ENCODE assay signal across 11 mouse cellular contexts in the genomic region with DNA sequence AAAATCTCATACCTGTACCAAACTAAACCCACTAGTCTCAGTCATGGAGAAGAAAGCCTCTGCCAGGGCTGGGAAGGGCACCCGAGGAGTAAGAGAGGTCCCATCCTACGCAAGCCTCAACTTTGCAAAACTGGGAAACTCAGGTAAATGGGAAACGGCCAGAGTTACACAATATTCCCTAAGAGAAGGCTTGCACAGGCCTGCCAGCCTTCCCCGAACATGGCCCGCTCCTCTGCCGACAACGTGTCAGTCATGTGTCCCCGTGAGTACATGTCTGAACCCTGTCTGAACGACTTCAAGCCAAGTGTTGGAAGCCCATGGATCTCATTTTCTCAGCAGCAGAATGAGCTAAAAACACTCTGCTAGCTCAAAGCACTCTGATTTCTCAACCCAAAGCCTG. TPM values are rescaled to one million over a fixed set of nuclear protein-coding genes. Genes with fewer than 3 reads are reported as not detected.
DNase-seq lines count a peak whose midpoint lies in the region; ATAC-seq and TF ChIP-seq lines count a peak whose summit lies in the region.
"Had no signal": no experiment of that assay in that cellular context is flagged by ENCODE, and none has a peak within 500 bp of the region (broad histone marks: within the 10 kb centered on the region; RNA-seq: fewer than 3 reads in every experiment).

No protein-coding gene starts in this region.

- H3K9ac ChIP-seq in neural tube, embryonic 11.5 days (ENCODE audit: low read length), result no peak overlapping the region
- H3K9ac ChIP-seq in liver, embryonic 15.5 days, result 0 out of 2 replicates have a peak overlapping the region, but pooled peaks have one; percentile 10
- H3K9ac ChIP-seq in stomach, postnatal 0 days (ENCODE audit: low read length), result no peak overlapping the region

- H3K27me3 ChIP-seq in neural tube, embryonic 11.5 days (ENCODE audit: control insufficient read depth, insufficient read depth, low read length), result no peaks in the 10 kb centered on the region
- peaks cover 9% of the 10 kb centered on the region; the same call in 1 of the 2 replicates for H3K27me3 ChIP-seq in liver, embryonic 15.5 days
- no peaks in the 10 kb centered on the region for H3K27me3 ChIP-seq in stomach, postnatal 0 days (ENCODE audit: control insufficient read depth, insufficient read depth, low read length)

- 90% methylated on average over 9 of the region's 9 CpGs for WGBS in neural tube, embryonic 11.5 days
- WGBS in liver, embryonic 15.5 days (ENCODE audit: insufficient replicate concordance), result 77% methylated on average over 9 of the region's 9 CpGs
- 72% methylated on average over 9 of the region's 9 CpGs for WGBS in stomach, postnatal 0 days

- H3K4me1 ChIP-seq in neural tube, embryonic 11.5 days (ENCODE audit: control insufficient read depth, insufficient read depth, low read length), result peaks cover 8% of the 10 kb centered on the region
- peaks cover 46% of the 10 kb centered on the region for H3K4me1 ChIP-seq in liver, embryonic 15.5 days (replicated peaks)
- no peaks in the 10 kb centered on the region for H3K4me1 ChIP-seq in stomach, postnatal 0 days (replicated peaks; ENCODE audit: control insufficient read depth, insufficient read depth)

- no peak for TF ChIP-seq CTCF in gastrocnemius, adult 2 months (IDR thresholded peaks at IDR 0.05)
- no peak for TF ChIP-seq CTCF in stomach, postnatal 0 days (IDR thresholded peaks at IDR 0.05; ENCODE audit: low read depth)

- no peak for ATAC-seq in neural tube, embryonic 11.5 days (ENCODE audit: insufficient read depth, low FRiP score, low TSS enrichment)
- no peak for ATAC-seq in liver, embryonic 15.5 days (ENCODE audit: insufficient read depth)
- no peak for ATAC-seq in stomach, postnatal 0 days (ENCODE audit: low FRiP score, low TSS enrichment)

- intact Hi-C loops in gastrocnemius, adult 2 months (cut with DNase I), result no loop called here

- H3K4me2 ChIP-seq in neural tube, embryonic 11.5 days (ENCODE audit: low read depth), result peak overlapping the region; percentile 57; the same call in 1 of the 2 replicates
- H3K4me2 ChIP-seq in liver, embryonic 15.5 days, result peak overlapping the region; percentile 97
- peak overlapping the region; percentile 65 for H3K4me2 ChIP-seq in stomach, postnatal 0 days (replicated peaks; ENCODE audit: low read depth)

- no peak overlapping the region; the same call in 1 of the 2 replicates for H3K4me3 ChIP-seq in gastrocnemius, adult 2 months
- H3K4me3 ChIP-seq in neural tube, embryonic 11.5 days (ENCODE audit: low read depth, low read length), result no peak overlapping the region
- peak overlapping the region; percentile 94 for H3K4me3 ChIP-seq in liver, embryonic 15.5 days (replicated peaks)
- no peak overlapping the region for H3K4me3 ChIP-seq in stomach, postnatal 0 days (ENCODE audit: low read depth, low read length)

- 0 out of 2 replicates have a peak overlapping the region, but pooled peaks have one; percentile 16 for H3K27ac ChIP-seq in gastrocnemius, adult 2 months
- H3K27ac ChIP-seq in neural tube, embryonic 11.5 days (ENCODE audit: low read depth, low read length), result no peak overlapping the region
- peak overlapping the region; percentile 29 for H3K27ac ChIP-seq in liver, embryonic 15.5 days (replicated peaks)
- peak overlapping the region; percentile 45; the same call in 1 of the 2 replicates for H3K27ac ChIP-seq in stomach, postnatal 0 days (replicated peaks)

- H3K36me3 ChIP-seq in neural tube, embryonic 11.5 days (ENCODE audit: control insufficient read depth, insufficient read depth, low read length), result peaks cover 10% of the 10 kb centered on the region
- H3K36me3 ChIP-seq in liver, embryonic 15.5 days (replicated peaks), result peaks cover 41% of the 10 kb centered on the region
- H3K36me3 ChIP-seq in stomach, postnatal 0 days (ENCODE audit: control insufficient read depth, insufficient read depth, low read length), result peaks cover 13% of the 10 kb centered on the region; the same call in 1 of the 2 replicates

- H3K9me3 ChIP-seq in neural tube, embryonic 11.5 days (ENCODE audit: control insufficient read depth, low read length), result no peaks in the 10 kb centered on the region
- no peaks in the 10 kb centered on the region for H3K9me3 ChIP-seq in liver, embryonic 15.5 days (replicated peaks)
- H3K9me3 ChIP-seq in stomach, postnatal 0 days (ENCODE audit: control insufficient read depth, low read length), result no peaks in the 10 kb centered on the region

- no peak for DNase-seq in gastrocnemius, adult 2 months
- no peak for DNase-seq in gastrocnemius, adult 8-10 months (ENCODE audit: low spot score in 2 of 2)
- DNase-seq in neural tube, embryonic 11.5 days (ENCODE audit: low spot score), result no peak
- no peak for DNase-seq in neural tube, embryonic 10.5 days (ENCODE audit: extremely low spot score, low spot score)
- no peak for DNase-seq in stomach, postnatal 0 days (ENCODE audit: low spot score)
- no peak for DNase-seq in T-cell, adult 2 months (ENCODE audit: low spot score)
- no peak for DNase-seq in adrenal gland, adult 2 months
- DNase-seq: cerebellum, adult 11 months; layer of hippocampus, adult 9-11 months had no signal

- no peak for TF ChIP-seq EP300 in stomach, postnatal 0 days (optimal IDR thresholded peaks at IDR 0.05)

RNA-seq across cellular contexts. Expression of gene Pcyox1, which starts 1.9 kb away (rescaled TPM):
- total RNA-seq in gastrocnemius, adult 2 months (2021), result 10 to 100 TPM; 49.7 to 50.8 TPM
- total RNA-seq in gastrocnemius, adult 8-10 months (2022), result 10 to 100 TPM; 49.7 to 60.0 (median 57.0) TPM
- 105 and 107 TPM in 2 replicates for polyA plus RNA-seq in neural tube, embryonic 11.5 days (2014; fragmentation: Nextera tagmentation; extraction: Ambion mirVana)
- 58.6 and 66.3 TPM in 2 replicates for polyA plus RNA-seq in liver, embryonic 15.5 days (2015; fragmentation: Nextera tagmentation; extraction: Ambion mirVana)
- polyA plus RNA-seq in stomach, postnatal 0 days (2015; fragmentation: Nextera tagmentation; extraction: Ambion mirVana), result 93.8 and 94.8 TPM in 2 replicates
- 100 to 1,000 TPM; 178 to 206 TPM for total RNA-seq in adrenal gland, adult 2 months (2021)
- 54.8 and 96.2 TPM in 2 replicates for polyA plus RNA-seq in adrenal gland, adult 2 months (2012; rRNA removed)

RNA-seq across cellular contexts. Expression of gene Tia1, which starts 9.0 kb away (rescaled TPM):
- 10 to 100 TPM; 20.7 to 22.7 TPM for total RNA-seq in gastrocnemius, adult 2 months (2021)
- 10 to 100 TPM; 14.2 to 21.7 (median 17.5) TPM for total RNA-seq in gastrocnemius, adult 8-10 months (2022)
- polyA plus RNA-seq in neural tube, embryonic 11.5 days (2014; fragmentation: Nextera tagmentation; extraction: Ambion mirVana), result 235 and 246 TPM in 2 replicates
- 19.1 and 20.8 TPM in 2 replicates for polyA plus RNA-seq in liver, embryonic 15.5 days (2015; fragmentation: Nextera tagmentation; extraction: Ambion mirVana)
- 44.6 and 47.2 TPM in 2 replicates for polyA plus RNA-seq in stomach, postnatal 0 days (2015; fragmentation: Nextera tagmentation; extraction: Ambion mirVana)
- total RNA-seq in adrenal gland, adult 2 months (2021), result 10 to 100 TPM; 42.7 to 44.0 TPM
- polyA plus RNA-seq in adrenal gland, adult 2 months (2012; rRNA removed), result 12.7 and 14.2 TPM in 2 replicates

RNA-seq across cellular contexts. Expression of gene Snrpg, which starts 23.9 kb away (rescaled TPM):
- 10 to 100 TPM; 23.3 to 37.8 TPM for total RNA-seq in gastrocnemius, adult 2 months (2021)
- total RNA-seq in gastrocnemius, adult 8-10 months (2022), result 10 to 100 TPM; 31.3 to 36.1 (median 31.9) TPM
- 658 and 707 TPM in 2 replicates for polyA plus RNA-seq in neural tube, embryonic 11.5 days (2014; fragmentation: Nextera tagmentation; extraction: Ambion mirVana)
- 251 and 306 TPM in 2 replicates for polyA plus RNA-seq in liver, embryonic 15.5 days (2015; fragmentation: Nextera tagmentation; extraction: Ambion mirVana)
- polyA plus RNA-seq in stomach, postnatal 0 days (2015; fragmentation: Nextera tagmentation; extraction: Ambion mirVana), result 242 and 277 TPM in 2 replicates
- total RNA-seq in adrenal gland, adult 2 months (2021), result 100 to 1,000 TPM; 197 to 420 TPM
- polyA plus RNA-seq in adrenal gland, adult 2 months (2012; rRNA removed), result 38.8 and 52.2 TPM in 2 replicates

RNA-seq across cellular contexts. Expression of gene Fam136a, which starts 29.6 kb away (rescaled TPM):
- total RNA-seq in gastrocnemius, adult 2 months (2021), result 10 to 100 TPM; 11.7 to 17.6 TPM
- 10 to 100 TPM; 12.1 to 14.0 (median 12.9) TPM for total RNA-seq in gastrocnemius, adult 8-10 months (2022)
- polyA plus RNA-seq in neural tube, embryonic 11.5 days (2014; fragmentation: Nextera tagmentation; extraction: Ambion mirVana), result 142 and 144 TPM in 2 replicates
- polyA plus RNA-seq in liver, embryonic 15.5 days (2015; fragmentation: Nextera tagmentation; extraction: Ambion mirVana), result 62.9 and 65.2 TPM in 2 replicates
- 72.1 and 74.8 TPM in 2 replicates for polyA plus RNA-seq in stomach, postnatal 0 days (2015; fragmentation: Nextera tagmentation; extraction: Ambion mirVana)
- 10 to 100 TPM; 62.6 to 73.7 TPM for total RNA-seq in adrenal gland, adult 2 months (2021)
- polyA plus RNA-seq in adrenal gland, adult 2 months (2012; rRNA removed), result 43.9 and 48.7 TPM in 2 replicates

RNA-seq across cellular contexts. Expression of gene Gm44790, which starts 31.4 kb away (rescaled TPM):
- total RNA-seq in gastrocnemius, adult 2 months (2021), result under 1 TPM in 1 of 2 experiments, not detected in 1; 0.53 TPM
- 1 to 10 TPM in 1 of 4 experiments, not detected in 3; 1.3 TPM for total RNA-seq in gastrocnemius, adult 8-10 months (2022)
- not detected in 2 replicates for polyA plus RNA-seq in neural tube, embryonic 11.5 days (2014; fragmentation: Nextera tagmentation; extraction: Ambion mirVana)
- not detected in 2 replicates for polyA plus RNA-seq in liver, embryonic 15.5 days (2015; fragmentation: Nextera tagmentation; extraction: Ambion mirVana)
- not detected in 2 replicates for polyA plus RNA-seq in stomach, postnatal 0 days (2015; fragmentation: Nextera tagmentation; extraction: Ambion mirVana)
- 1 to 10 TPM in 1 of 2 experiments, not detected in 1; 3.2 TPM for total RNA-seq in adrenal gland, adult 2 months (2021)
- 6.4 and 8.7 TPM in 2 replicates for polyA plus RNA-seq in adrenal gland, adult 2 months (2012; rRNA removed)
- total RNA-seq: gastrocnemius, adult 18-20 months had no signal
